Mouse (Mus musculus): Measurements from ENCODE around the gene Taf9.

The Taf9 gene

DNA sequence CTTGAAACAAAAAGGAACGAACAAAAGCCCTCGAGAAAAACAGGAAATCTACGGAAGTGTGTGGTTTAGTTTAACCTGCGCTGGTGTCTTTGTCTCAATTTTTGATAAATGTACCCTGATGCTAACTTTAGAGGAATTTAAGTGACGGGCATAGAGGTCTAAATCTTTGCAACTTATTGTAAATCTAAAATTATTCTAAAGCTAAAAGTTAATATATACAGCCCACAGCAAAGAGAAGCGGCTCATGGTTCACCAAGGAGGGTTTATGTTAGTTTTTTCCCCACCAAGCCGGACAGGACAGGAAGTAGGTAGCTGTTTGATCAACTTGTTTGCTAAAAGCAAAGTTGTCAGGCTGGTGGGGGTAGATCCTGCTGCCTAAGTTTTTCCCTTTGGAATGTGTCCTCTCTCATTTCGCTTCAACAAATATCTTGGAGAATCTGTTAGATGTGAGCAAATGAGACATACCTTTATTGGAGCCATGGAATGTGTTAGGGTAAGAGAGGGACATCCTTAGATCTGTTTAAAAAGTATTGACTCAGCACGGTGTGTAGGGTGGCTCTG, 18.9 kb downstream of the Taf9 start:
- DNase-seq, result no peak

DNA sequence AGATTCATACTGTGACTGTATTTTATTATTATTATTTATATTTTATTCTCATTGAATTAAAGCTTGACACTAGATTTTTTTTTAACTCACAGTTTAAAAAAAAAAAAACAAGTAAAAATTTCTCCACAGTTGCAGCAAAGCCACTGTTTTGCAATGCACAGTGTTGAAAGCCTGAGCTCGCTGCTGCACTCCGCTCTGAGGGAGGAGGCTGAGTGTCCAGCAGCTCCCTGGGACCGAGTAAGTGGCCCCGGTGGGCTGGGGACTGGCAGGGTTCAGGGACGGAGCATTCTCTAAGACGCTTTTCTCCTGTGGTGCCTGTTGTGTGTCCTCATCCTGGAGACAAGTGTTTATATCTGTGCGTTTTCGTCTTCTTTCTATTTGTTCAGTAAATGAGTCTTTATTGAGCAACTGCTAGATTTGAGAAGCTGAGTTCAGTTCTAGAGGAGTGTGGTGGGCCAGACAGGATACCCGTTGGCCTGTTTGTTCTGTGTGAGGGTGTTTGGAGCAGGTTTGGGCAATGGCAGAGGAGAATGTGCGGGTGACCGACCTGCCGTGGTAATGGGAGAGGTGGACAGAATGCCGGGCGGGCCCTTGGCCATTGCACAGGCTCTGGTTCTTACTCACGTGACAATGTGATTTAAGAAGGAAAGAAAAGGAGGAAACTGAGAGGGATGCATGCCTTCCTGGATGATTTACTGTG, 24.7 kb downstream of the Taf9 start:
- DNase-seq, result no peak

DNA sequence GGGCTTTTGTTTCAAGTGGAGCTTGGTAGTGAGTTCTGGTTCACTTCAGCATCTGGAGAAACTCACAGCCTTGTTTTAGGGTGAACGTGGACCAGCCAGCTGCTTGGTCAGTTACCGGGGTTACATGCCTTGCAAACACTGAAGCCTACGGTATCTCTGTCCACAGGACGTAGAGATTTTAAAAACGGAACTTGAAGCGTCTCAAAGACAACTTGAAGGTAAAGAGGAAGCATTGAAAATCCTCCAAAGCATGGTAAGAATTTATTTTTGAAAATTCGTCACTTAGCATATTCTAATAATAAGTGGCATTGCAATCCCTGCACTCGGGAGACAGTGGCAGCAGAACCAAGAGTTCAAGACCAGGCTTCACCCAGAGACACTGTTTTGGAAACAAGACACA, 30.2 kb downstream of the Taf9 start:
- no peak for DNase-seq

DNA sequence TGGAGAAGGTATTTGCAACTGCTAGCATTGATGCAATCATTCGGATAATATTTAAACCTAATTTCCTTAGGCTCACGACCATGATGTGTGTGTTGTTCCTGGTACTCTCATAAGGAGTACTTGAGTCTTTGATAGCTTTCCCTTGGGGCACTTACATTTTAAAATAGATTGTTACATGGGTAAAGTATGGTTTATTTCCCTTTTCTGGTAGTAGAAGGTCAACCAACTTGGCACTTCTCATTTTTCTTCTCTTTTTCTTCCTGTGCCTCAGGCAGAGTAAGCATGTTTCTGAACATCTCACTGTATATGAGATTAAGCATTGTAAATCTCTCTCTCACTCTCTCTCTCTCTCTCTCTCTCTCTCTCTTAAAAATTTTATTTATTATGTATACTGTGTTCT, 31.5 kb downstream of the Taf9 start:
- no peak for DNase-seq

DNA sequence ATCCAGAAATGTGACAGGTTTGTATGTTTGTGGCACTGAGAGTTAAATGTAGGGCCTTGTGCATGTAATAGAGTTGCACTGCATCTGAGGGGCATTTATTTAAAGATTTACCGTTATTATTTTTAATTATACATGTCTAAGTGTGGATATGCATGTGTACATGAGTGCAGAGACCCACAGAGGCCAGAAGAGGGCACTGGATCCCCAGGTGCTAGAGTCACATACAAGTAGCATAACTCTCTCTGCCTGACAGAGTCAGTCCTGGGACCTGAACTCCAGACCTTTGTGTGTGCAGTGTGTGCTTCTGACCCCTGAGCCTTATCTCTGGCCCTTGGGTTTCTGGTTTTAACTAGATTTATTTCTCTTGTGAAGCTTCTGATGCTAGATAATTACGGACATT, 33.0 kb downstream of the Taf9 start:
- no peak for DNase-seq

DNA sequence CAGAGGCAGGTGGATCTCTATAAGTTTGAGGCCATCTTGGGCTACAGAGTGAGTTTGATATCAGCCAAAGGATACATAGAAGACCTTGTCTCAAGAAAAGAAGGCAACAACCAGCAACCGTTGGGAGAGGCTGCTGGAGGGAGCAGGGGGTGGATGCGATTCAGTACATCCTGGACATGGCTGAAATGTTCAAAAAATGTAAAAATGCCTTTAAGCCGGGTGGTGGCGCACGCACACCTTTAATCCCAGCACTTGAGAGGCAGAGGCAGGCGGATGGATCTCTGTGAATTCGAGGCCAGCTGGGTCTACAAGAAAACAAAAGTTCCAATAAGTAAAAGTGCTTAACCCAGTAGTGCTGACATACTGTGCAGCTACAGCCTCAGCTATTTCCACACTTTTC, 36.1 kb downstream of the Taf9 start:
- DNase-seq, result no peak

DNA sequence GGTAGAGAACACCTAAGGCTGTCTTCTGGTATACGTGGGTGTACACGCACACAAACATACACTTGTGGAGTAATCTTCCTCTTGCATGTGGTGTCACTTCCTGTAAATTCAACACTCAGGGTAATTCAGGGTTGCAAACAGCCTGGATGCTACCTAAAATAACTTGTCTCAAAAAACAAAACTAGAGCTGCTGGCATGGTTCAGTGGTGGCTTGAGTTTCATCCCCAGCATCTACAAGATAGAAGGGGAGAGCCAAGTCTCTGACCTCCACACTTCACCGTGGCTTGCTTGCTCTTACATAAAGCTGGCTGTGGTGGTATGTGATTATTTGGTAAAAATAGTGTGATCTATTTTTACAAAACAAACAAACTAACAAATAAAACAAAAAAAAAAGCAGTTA, 46.2 kb downstream of the Taf9 start:
- DNase-seq, result no peak

DNA sequence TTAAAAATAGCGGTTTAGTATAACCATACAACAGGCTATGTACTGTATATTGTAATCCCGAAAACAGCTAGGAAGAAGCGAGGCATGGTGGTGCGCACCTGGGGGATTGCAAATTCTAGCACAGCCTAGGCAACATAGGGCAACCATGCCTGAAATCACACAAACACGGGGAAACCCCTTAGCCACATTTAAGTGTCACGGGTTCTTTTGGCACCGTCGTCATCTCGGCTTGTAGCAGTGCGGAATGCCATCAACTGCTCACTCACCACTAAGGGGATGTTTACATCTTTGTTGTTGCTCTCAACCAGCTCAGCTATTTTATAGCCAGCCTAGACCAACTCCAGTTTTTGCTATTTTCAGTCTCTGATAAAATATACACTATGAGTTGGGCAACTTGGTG, 47.5 kb downstream of the Taf9 start:
- no peak for DNase-seq

DNA sequence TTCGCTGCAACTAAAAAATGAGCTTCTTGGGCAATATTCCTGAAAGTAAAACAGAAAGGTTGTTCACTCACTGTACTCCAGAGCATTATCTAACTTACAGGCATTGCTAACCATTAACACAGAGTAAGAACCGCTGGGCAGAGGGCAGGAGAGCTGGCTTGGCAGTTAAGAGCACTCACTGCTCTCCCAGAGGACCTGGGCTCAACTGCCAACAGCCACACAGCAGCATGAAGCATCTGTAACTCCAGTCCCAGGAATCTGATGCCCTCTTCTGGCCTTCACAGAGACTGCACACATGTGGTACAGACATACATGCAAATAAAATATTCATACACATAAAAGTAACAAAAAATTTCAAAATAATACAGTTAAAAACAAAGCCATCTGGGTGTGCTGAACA, 52.1 kb downstream of the Taf9 start:
- peak; percentile 35 for DNase-seq
